Mouse (Mus musculus): Measurements from ENCODE around the gene Fsd2. TPM values are rescaled to one million over a fixed set of nuclear protein-coding genes. Genes with fewer than 3 reads are reported as not detected.

The Fsd2 gene
- total and polyA plus RNA-seq, 3 experiments = 0.05 TPM; not detected in 2

- TF ChIP-seq CTCF (IDR thresholded peaks at IDR 0.05; ENCODE audit: low read depth, low read length) (no peak), GATA2 (IDR thresholded peaks at IDR 0.05; ENCODE audit: borderline replicate concordance, low read depth, low read length) (no peak), GATA1 (IDR thresholded peaks at IDR 0.05; ENCODE audit: borderline replicate concordance, low read length) (no peak), POLR2AphosphoS5 (IDR thresholded peaks at IDR 0.05; ENCODE audit: insufficient replicate concordance, low read depth, low read length) (no peak), TAL1 (conservative IDR thresholded peaks at IDR 0.05; ENCODE audit: low read depth, low read length) (no peak)
- H3K4me3 ChIP-seq (ENCODE audit: low read depth, low read length) = no peak overlapping the region
Observed at GRCm38 (mm10) chr7:81575606-81576005, 8.9 kb upstream of the Fsd2 start.

GRCm38 (mm10) chr7:81573821-81574220, 7.1 kb upstream of the Fsd2 start:
- H3K4me1 ChIP-seq (ENCODE audit: insufficient read depth, low read depth, low read length) = peaks cover 49% of the 10 kb centered on the region
- no peak for DNase-seq (ENCODE audit: low spot score)
- H3K4me3 ChIP-seq (ENCODE audit: low read depth, low read length) = peak overlapping the region; percentile 33; the same call in 1 of the 2 replicates
- ATAC-seq (ENCODE audit: extremely low read depth, insufficient number of reproducible peaks, low FRiP score, poor library complexity, severe bottlenecking) = no peak
- H3K36me3 ChIP-seq (replicated peaks) = peaks cover 52% of the 10 kb centered on the region
- no peak for TF ChIP-seq CTCF (IDR thresholded peaks at IDR 0.05; ENCODE audit: low read depth, low read length)
- no peak for TF ChIP-seq POLR2AphosphoS5 (IDR thresholded peaks at IDR 0.05; ENCODE audit: insufficient replicate concordance, low read depth, low read length)
- TF ChIP-seq GATA2 (IDR thresholded peaks at IDR 0.05; ENCODE audit: borderline replicate concordance, low read depth, low read length) = no peak
- no peak for TF ChIP-seq TAL1 (conservative IDR thresholded peaks at IDR 0.05; ENCODE audit: low read depth, low read length)
- no peak for TF ChIP-seq GATA1 (IDR thresholded peaks at IDR 0.05; ENCODE audit: borderline replicate concordance, low read length)
- H3K27me3 ChIP-seq (ENCODE audit: insufficient read depth, low read length) = no peaks in the 10 kb centered on the region
- no peaks in the 10 kb centered on the region for H3K9me3 ChIP-seq (replicated peaks)

More at GRCm38 (mm10) chr7:81575606-81576005, 8.9 kb upstream of the Fsd2 start:
- H3K36me3 ChIP-seq (replicated peaks) = peaks cover 64% of the 10 kb centered on the region
- peaks cover 46% of the 10 kb centered on the region for H3K4me1 ChIP-seq (ENCODE audit: insufficient read depth, low read depth, low read length)
- DNase-seq (ENCODE audit: low spot score) (no peak), ATAC-seq (ENCODE audit: extremely low read depth, insufficient number of reproducible peaks, low FRiP score, poor library complexity, severe bottlenecking) (no peak)
- H3K9me3 ChIP-seq (replicated peaks) = no peaks in the 10 kb centered on the region
- no peaks in the 10 kb centered on the region for H3K27me3 ChIP-seq (ENCODE audit: insufficient read depth, low read length)

DNA sequence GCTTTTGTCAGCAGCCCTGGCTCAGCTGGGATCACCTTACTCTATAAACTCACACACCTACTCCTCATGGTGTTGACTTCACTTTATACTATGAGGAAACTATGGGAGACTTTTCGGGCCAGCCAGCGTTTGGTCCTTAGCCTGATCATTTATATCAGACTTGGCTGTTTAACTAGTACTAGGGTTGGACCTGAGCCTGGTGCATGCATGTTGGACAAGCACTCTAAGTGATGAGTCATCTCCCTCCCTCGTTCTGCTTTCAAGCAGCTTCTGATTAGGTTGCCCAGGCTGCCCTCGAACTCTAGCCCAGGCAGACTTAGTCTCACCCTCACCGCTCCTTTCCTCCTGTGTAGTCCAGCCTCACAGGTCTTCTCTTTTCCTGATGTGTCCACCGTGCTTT, 6.7 kb upstream of the Fsd2 start:
- Histone ChIP-seq H3K4me1 (ENCODE audit: insufficient read depth, low read depth, low read length) (peaks cover 45% of the 10 kb centered on the region), H3K9me3 (replicated peaks) (no peaks in the 10 kb centered on the region), H3K36me3 (replicated peaks) (peaks cover 48% of the 10 kb centered on the region), H3K4me3 (ENCODE audit: low read depth, low read length) (peak overlapping the region; percentile 33; the same call in 1 of the 2 replicates), H3K27me3 (ENCODE audit: insufficient read depth, low read length) (no peaks in the 10 kb centered on the region)
- TF ChIP-seq TAL1 (conservative IDR thresholded peaks at IDR 0.05; ENCODE audit: low read depth, low read length) = no peak
- no peak for TF ChIP-seq POLR2AphosphoS5 (IDR thresholded peaks at IDR 0.05; ENCODE audit: insufficient replicate concordance, low read depth, low read length)
- no peak for TF ChIP-seq GATA1 (IDR thresholded peaks at IDR 0.05; ENCODE audit: borderline replicate concordance, low read length)
- no peak for TF ChIP-seq GATA2 (IDR thresholded peaks at IDR 0.05; ENCODE audit: borderline replicate concordance, low read depth, low read length)
- TF ChIP-seq CTCF (IDR thresholded peaks at IDR 0.05; ENCODE audit: low read depth, low read length) = no peak
- peak; percentile 31; the same call in 1 of the 2 replicates for ATAC-seq (ENCODE audit: extremely low read depth, insufficient number of reproducible peaks, low FRiP score, poor library complexity, severe bottlenecking)
- DNase-seq (ENCODE audit: low spot score) = peak; percentile 13

GRCm38 (mm10) chr7:81572610-81573268, 6.0 kb upstream of the Fsd2 start:
- H3K36me3 ChIP-seq (replicated peaks) = peaks cover 41% of the 10 kb centered on the region
- H3K9me3 ChIP-seq (replicated peaks) = no peaks in the 10 kb centered on the region
- DNase-seq (ENCODE audit: low spot score) (peak; percentile 22), ATAC-seq (ENCODE audit: extremely low read depth, insufficient number of reproducible peaks, low FRiP score, poor library complexity, severe bottlenecking) (no peak)
- H3K27me3 ChIP-seq (ENCODE audit: insufficient read depth, low read length) = no peaks in the 10 kb centered on the region
- no peak for TF ChIP-seq GATA1 (IDR thresholded peaks at IDR 0.05; ENCODE audit: borderline replicate concordance, low read length)
- 0 out of 2 replicates have a peak, but pooled peaks have one; percentile 28 for TF ChIP-seq TAL1 (conservative IDR thresholded peaks at IDR 0.05; ENCODE audit: low read depth, low read length)
- H3K4me3 ChIP-seq (ENCODE audit: low read depth, low read length) = peak overlapping the region; percentile 94
- H3K4me1 ChIP-seq (ENCODE audit: insufficient read depth, low read depth, low read length) = peaks cover 43% of the 10 kb centered on the region

GRCm38 (mm10) chr7:81571941-81572441, 5.2 kb upstream of the Fsd2 start:
- Histone ChIP-seq H3K9me3 (replicated peaks) (no peaks in the 10 kb centered on the region), H3K4me3 (ENCODE audit: low read depth, low read length) (peak overlapping the region; percentile 94), H3K27me3 (ENCODE audit: insufficient read depth, low read length) (peaks cover 1% of the 10 kb centered on the region), H3K4me1 (ENCODE audit: insufficient read depth, low read depth, low read length) (peaks cover 41% of the 10 kb centered on the region), H3K36me3 (replicated peaks) (peaks cover 34% of the 10 kb centered on the region)
- DNase-seq (ENCODE audit: low spot score) (no peak), ATAC-seq (ENCODE audit: extremely low read depth, insufficient number of reproducible peaks, low FRiP score, poor library complexity, severe bottlenecking) (no peak)
- no peak for TF ChIP-seq CTCF (IDR thresholded peaks at IDR 0.05; ENCODE audit: low read depth, low read length)
- TF ChIP-seq GATA1 (IDR thresholded peaks at IDR 0.05; ENCODE audit: borderline replicate concordance, low read length) = no peak
- TF ChIP-seq POLR2AphosphoS5 (IDR thresholded peaks at IDR 0.05; ENCODE audit: insufficient replicate concordance, low read depth, low read length) = no peak
- TF ChIP-seq GATA2 (IDR thresholded peaks at IDR 0.05; ENCODE audit: borderline replicate concordance, low read depth, low read length) = no peak

DNA sequence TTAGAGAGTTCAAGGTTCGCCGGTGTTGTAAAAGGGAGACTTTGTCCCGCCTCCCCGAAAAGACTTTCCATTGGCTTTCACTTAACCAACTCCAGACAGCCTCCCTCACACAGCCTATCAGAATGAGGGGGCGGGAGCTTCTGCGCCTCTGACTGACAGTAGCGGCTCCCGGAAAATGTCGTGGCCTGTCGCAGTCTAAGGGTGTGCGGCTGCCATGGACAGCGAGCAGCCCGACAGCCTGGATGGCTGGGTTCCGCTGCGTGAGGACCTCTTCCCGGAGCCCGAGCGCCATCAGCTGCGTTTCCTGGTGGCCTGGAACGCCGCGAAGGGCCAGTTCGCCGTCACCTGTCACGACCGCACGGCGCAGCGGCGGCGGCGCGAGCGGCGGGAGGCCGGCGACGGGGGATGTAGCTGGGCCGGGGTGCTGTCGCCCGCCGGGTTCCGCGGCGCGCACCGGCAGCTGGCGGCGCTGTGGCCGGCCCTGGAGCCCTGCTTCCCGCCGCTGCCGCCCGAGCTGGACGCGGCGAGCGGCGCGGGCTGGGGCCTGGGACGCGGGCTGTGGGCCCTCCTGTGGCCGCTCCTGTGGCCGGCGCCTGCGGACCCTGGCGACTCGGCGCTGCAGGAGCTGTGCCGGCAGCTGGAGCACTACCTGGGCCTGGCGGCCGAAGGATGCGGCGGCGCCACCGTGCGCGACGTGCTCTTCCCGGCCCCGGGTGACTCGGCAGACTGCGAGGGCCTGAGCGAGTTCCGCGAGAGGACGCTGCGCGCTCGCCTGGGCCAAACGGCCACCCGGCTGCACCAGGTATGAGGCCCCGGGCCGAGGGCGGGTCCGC, 4.6 kb upstream of the Fsd2 start, which contains the start of gene Whamm:
TSS of gene Whamm (plus strand) at position 159 of the 833 bp plus-strand sequence.
- H3K9me3 ChIP-seq (replicated peaks) = no peaks in the 10 kb centered on the region
- TF ChIP-seq CTCF (IDR thresholded peaks at IDR 0.05; ENCODE audit: low read depth, low read length) = no peak
- no peak for TF ChIP-seq POLR2AphosphoS5 (IDR thresholded peaks at IDR 0.05; ENCODE audit: insufficient replicate concordance, low read depth, low read length)
- TF ChIP-seq GATA1 (IDR thresholded peaks at IDR 0.05; ENCODE audit: borderline replicate concordance, low read length) = no peak
- no peak for TF ChIP-seq GATA2 (IDR thresholded peaks at IDR 0.05; ENCODE audit: borderline replicate concordance, low read depth, low read length)
- peak within 1 kb of the TSS; percentile 94 for H3K4me3 ChIP-seq (ENCODE audit: low read depth, low read length)
- H3K4me1 ChIP-seq (ENCODE audit: insufficient read depth, low read depth, low read length) = peaks cover 36% of the 10 kb centered on the region
- peak; percentile 94 for DNase-seq (ENCODE audit: low spot score)
- peaks cover 4% of the 10 kb centered on the region for H3K27me3 ChIP-seq (ENCODE audit: insufficient read depth, low read length)
- peak; percentile 94 for ATAC-seq (ENCODE audit: extremely low read depth, insufficient number of reproducible peaks, low FRiP score, poor library complexity, severe bottlenecking)
- peaks cover 27% of the 10 kb centered on the region for H3K36me3 ChIP-seq (replicated peaks)

Data from G1E (cell line).